Mouse (Mus musculus) lung, adult 2 months (tissue): ENCODE data around the gene Adamts4.

Source experiments
- CTCF ChIP-seq: fragments of 200-500 bp; IDR thresholded peaks from 2 replicates; pipeline ENCODE4 v1.5.1; 2011; ENCODE audit warnings: mild to moderate bottlenecking, low read length, control low read depth; ENCODE audit not compliant: insufficient read depth
- POLR2A ChIP-seq: fragments of 200-500 bp; IDR thresholded peaks from 2 replicates; pipeline ENCODE4 v1.6.1; 2011; ENCODE audit warnings: low read depth, mild to moderate bottlenecking, control low read depth, low read length, borderline replicate concordance; ENCODE audit errors: extremely low read depth

DNA sequence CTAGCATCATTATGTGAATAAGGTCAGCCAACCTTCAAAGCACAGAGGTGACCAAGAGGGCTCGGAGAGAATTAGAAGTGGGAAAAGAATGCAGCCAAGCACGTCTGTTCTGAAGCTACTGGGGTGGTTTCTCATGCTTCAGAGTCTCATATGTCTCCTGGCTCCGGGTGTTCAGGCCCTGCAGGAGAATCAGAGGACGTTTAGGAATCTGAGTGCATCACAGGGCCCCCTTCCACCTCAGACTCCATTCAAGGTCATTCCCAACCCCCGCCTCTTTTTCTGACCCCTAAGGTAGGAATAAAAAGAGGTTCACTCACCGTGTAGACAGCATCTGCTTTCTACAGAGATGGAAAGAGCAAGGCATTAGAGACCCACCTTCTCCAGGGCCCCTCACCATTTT lies 20.5 kb upstream of the Adamts4 start:
- no peak for TF ChIP-seq CTCF
- TF ChIP-seq POLR2A, result no peak
